Mouse (Mus musculus) CH12.LX (cell line): ENCODE measurements around the gene Cyb561. TPM values are rescaled to one million over a fixed set of nuclear protein-coding genes. Genes with fewer than 3 reads are reported as not detected.

Source experiments
- DNase-seq: peaks from one replicate; pipeline ENCODE4 v3.0.0-alpha.2; 2013; ENCODE audit errors: extremely low read depth
- H3K27ac ChIP-seq: 2 replicates; pipeline ENCODE4 v1.5.1; 2012; ENCODE audit warnings: low read depth, mild to moderate bottlenecking, control low read depth, moderate library complexity; ENCODE audit not compliant: insufficient read depth
- H3K27me3 ChIP-seq: replicated peaks from 2 replicates; pipeline ENCODE3; 2012; ENCODE audit warnings: inconsistent platforms
- H3K36me3 ChIP-seq, 2 experiments: replicated peaks in 1 of 2; 2 replicates each; pipeline versions ENCODE3 to v1.6.1; 2012; ENCODE audit warnings: inconsistent platforms in 1 of 2, low read length in 1 of 2, mild to moderate bottlenecking in 1 of 2, mixed read lengths in 1 of 2, moderate library complexity in 1 of 2; ENCODE audit not compliant: control insufficient read depth in 1 of 2, insufficient read depth in 1 of 2
- H3K4me1 ChIP-seq, 2 experiments: 2 replicates each; pipeline ENCODE4 v1.6.1; 2012; ENCODE audit warnings: inconsistent platforms in 1 of 2, moderate library complexity in 1 of 2; ENCODE audit not compliant: insufficient read depth in 2 of 2, control insufficient read depth in 1 of 2
- H3K4me2 ChIP-seq: 2 replicates; pipeline ENCODE4 v1.6.1; 2012; ENCODE audit warnings: low read depth, mild to moderate bottlenecking, control low read depth; ENCODE audit not compliant: poor library complexity, insufficient read depth, severe bottlenecking
- H3K4me3 ChIP-seq, 3 experiments: fragments of 150-350 bp in 1 of 3; sonication (generic) in 1 of 3; replicated peaks in 1 of 3; 2 replicates each; pipeline versions ENCODE3 to v1.5.1; 2011 to 2012; ENCODE audit warnings: low read depth in 2 of 3, low read length in 2 of 3, mild to moderate bottlenecking in 2 of 3, moderate library complexity in 2 of 3, control low read depth in 1 of 3, improper control_type of control experiment in 1 of 3, inconsistent platforms in 1 of 3, mixed read lengths in 1 of 3; ENCODE audit not compliant: poor library complexity in 1 of 3
- H3K79me2 ChIP-seq: replicated peaks from 2 replicates; pipeline ENCODE4 v1.6.1; 2012; ENCODE audit warnings: mild to moderate bottlenecking, moderate library complexity; ENCODE audit not compliant: control insufficient read depth, poor library complexity, insufficient read depth, severe bottlenecking; ENCODE audit errors: extremely low read depth
- H3K9ac ChIP-seq: 2 replicates; pipeline ENCODE4 v1.6.1; 2012; ENCODE audit warnings: low read depth, mild to moderate bottlenecking, control low read depth, moderate library complexity; ENCODE audit not compliant: insufficient read depth
- H3K9me3 ChIP-seq: replicated peaks from 2 replicates; pipeline ENCODE3; 2012; ENCODE audit warnings: low read length, inconsistent platforms, mixed read lengths
- BHLHE40 ChIP-seq: IDR thresholded peaks from 2 replicates; pipeline ENCODE4 v1.6.1; 2011; ENCODE audit warnings: mild to moderate bottlenecking, low read depth, low read length, improper control_type of control experiment
- CHD2 ChIP-seq: IDR thresholded peaks from 2 replicates; pipeline ENCODE4 v1.6.1; 2011; ENCODE audit warnings: low read length, improper control_type of control experiment
- CTCF ChIP-seq, 2 experiments: IDR thresholded peaks in 1 of 2; conservative IDR thresholded peaks in 1 of 2; 2 replicates each; pipeline ENCODE4 v1.5.1; 2011 to 2012; ENCODE audit warnings: low read depth in 2 of 2, low read length in 2 of 2, improper control_type of control experiment in 1 of 2, inconsistent platforms in 1 of 2, mild to moderate bottlenecking in 1 of 2, moderate library complexity in 1 of 2
- ELF1 ChIP-seq: IDR thresholded peaks from 2 replicates; pipeline ENCODE4 v1.6.1; 2014; ENCODE audit warnings: low read depth, mild to moderate bottlenecking, inconsistent platforms, low read length, improper control_type of control experiment
- EP300 ChIP-seq: IDR thresholded peaks from 2 replicates; pipeline ENCODE4 v1.6.1; 2011; ENCODE audit warnings: low read length, improper control_type of control experiment
- GABPA ChIP-seq: IDR thresholded peaks from 2 replicates; pipeline ENCODE4 v1.6.1; 2012; ENCODE audit warnings: low read depth, low read length, improper control_type of control experiment, inconsistent platforms; ENCODE audit not compliant: insufficient replicate concordance
- HCFC1 ChIP-seq: IDR thresholded peaks from 2 replicates; pipeline ENCODE4 v1.6.1; 2012; ENCODE audit warnings: low read depth, mild to moderate bottlenecking, inconsistent platforms, low read length, improper control_type of control experiment
- IRF4 ChIP-seq: IDR thresholded peaks from 2 replicates; pipeline ENCODE4 v1.6.1; 2014; ENCODE audit warnings: low read depth, mild to moderate bottlenecking, inconsistent platforms, low read length, improper control_type of control experiment
- JUND ChIP-seq: conservative IDR thresholded peaks from 2 replicates; pipeline ENCODE4 v1.6.1; 2011; ENCODE audit warnings: low read depth, low read length, improper control_type of control experiment
- KAT2A ChIP-seq: IDR thresholded peaks from 2 replicates; pipeline ENCODE4 v1.6.1; 2012; ENCODE audit warnings: low read length, improper control_type of control experiment, inconsistent platforms; ENCODE audit not compliant: insufficient replicate concordance
- MAFK ChIP-seq: IDR thresholded peaks from 2 replicates; pipeline ENCODE4 v1.6.1; 2011; ENCODE audit warnings: low read length, improper control_type of control experiment; ENCODE audit not compliant: insufficient replicate concordance
- MAX ChIP-seq: IDR thresholded peaks from 2 replicates; pipeline ENCODE4 v1.6.1; 2011; ENCODE audit warnings: low read length, improper control_type of control experiment
- MAZ ChIP-seq: IDR thresholded peaks from 2 replicates; pipeline ENCODE4 v1.6.1; 2012; ENCODE audit warnings: low read depth, mild to moderate bottlenecking, inconsistent platforms, low read length, improper control_type of control experiment, moderate library complexity
- MEF2A ChIP-seq: IDR thresholded peaks from 2 replicates; pipeline ENCODE4 v1.6.1; 2014; ENCODE audit warnings: low read depth, mild to moderate bottlenecking, inconsistent platforms, low read length, improper control_type of control experiment, borderline replicate concordance
- MXI1 ChIP-seq: IDR thresholded peaks from 2 replicates; pipeline ENCODE4 v1.6.1; 2011; ENCODE audit warnings: mild to moderate bottlenecking, low read depth, low read length, improper control_type of control experiment
- MYC ChIP-seq: IDR thresholded peaks from 2 replicates; pipeline ENCODE4 v1.6.1; 2011; ENCODE audit warnings: low read depth, mild to moderate bottlenecking, improper control_type of control experiment, low read length
- NELFE ChIP-seq: IDR thresholded peaks from 2 replicates; pipeline ENCODE4 v1.6.1; 2011; ENCODE audit warnings: low read depth, low read length, improper control_type of control experiment
- NRF1 ChIP-seq: IDR thresholded peaks from 2 replicates; pipeline ENCODE4 v1.6.1; 2014; ENCODE audit warnings: low read depth, mild to moderate bottlenecking, inconsistent platforms, low read length, improper control_type of control experiment, moderate library complexity
- PAX5 ChIP-seq: IDR thresholded peaks from 2 replicates; pipeline ENCODE4 v1.6.1; 2012; ENCODE audit warnings: low read length, inconsistent platforms, mixed read lengths
- POLR2AphosphoS2 ChIP-seq: IDR thresholded peaks from 2 replicates; pipeline ENCODE4 v1.6.1; 2011; ENCODE audit warnings: low read depth, low read length, improper control_type of control experiment
- RAD21 ChIP-seq: IDR thresholded peaks from 2 replicates; pipeline ENCODE4 v1.6.1; 2011; ENCODE audit warnings: low read depth, mild to moderate bottlenecking, low read length, improper control_type of control experiment, moderate library complexity
- RCOR1 ChIP-seq: conservative IDR thresholded peaks from 2 replicates; pipeline ENCODE4 v1.6.1; 2012; ENCODE audit warnings: low read depth, mild to moderate bottlenecking, inconsistent platforms, low read length, improper control_type of control experiment
- SIN3A ChIP-seq: IDR thresholded peaks from 2 replicates; pipeline ENCODE4 v1.6.1; 2012; ENCODE audit warnings: low read length, improper control_type of control experiment, inconsistent platforms
- TBP ChIP-seq: conservative IDR thresholded peaks from 2 replicates; pipeline ENCODE4 v1.6.1; 2011; ENCODE audit warnings: low read depth, low read length, improper control_type of control experiment
- TCF12 ChIP-seq: IDR thresholded peaks from 2 replicates; pipeline ENCODE4 v1.6.1; 2014; ENCODE audit warnings: low read depth, mild to moderate bottlenecking, inconsistent platforms, low read length, improper control_type of control experiment
- USF1 ChIP-seq: IDR thresholded peaks from 2 replicates; pipeline ENCODE4 v1.6.1; 2014; ENCODE audit warnings: low read depth, mild to moderate bottlenecking, inconsistent platforms, low read length, improper control_type of control experiment
- USF2 ChIP-seq: conservative IDR thresholded peaks from 2 replicates; pipeline ENCODE4 v1.6.1; 2011; ENCODE audit warnings: low read depth, low read length, improper control_type of control experiment
- ZKSCAN1 ChIP-seq: IDR thresholded peaks from 2 replicates; pipeline ENCODE4 v1.6.1; 2012; ENCODE audit warnings: low read depth, inconsistent platforms, low read length, improper control_type of control experiment, borderline replicate concordance
- ZMIZ1 ChIP-seq: IDR thresholded peaks from 2 replicates; pipeline ENCODE4 v1.6.1; 2012; ENCODE audit warnings: low read depth, mild to moderate bottlenecking, inconsistent platforms, low read length, improper control_type of control experiment
- ZNF384 ChIP-seq: IDR thresholded peaks from 2 replicates; pipeline ENCODE4 v1.6.1; 2012; ENCODE audit warnings: low read depth, low read length, improper control_type of control experiment, inconsistent platforms
- dilution Hi-C: fragments of 300-500 bp; cut with MboI; formaldehyde crosslinking; loops from 2 replicates; pipeline ENCODE4 v1.14.3; 2020; ENCODE audit warnings: low sequenced_read_pairs; ENCODE audit not compliant: extremely low pct_unique_long_range_greater_than_20kb, extremely low pct_ligation_motif_present
- in situ Hi-C: fragments of 300-500 bp; cut with MboI; formaldehyde crosslinking; loops from 3 replicates; pipeline ENCODE4 v1.14.3; 2019; ENCODE audit warnings: low sequenced_read_pairs, low pct_ligation_motif_present, low pct_unique_long_range_greater_than_20kb, mixed read lengths
- polyA plus RNA-seq: library from polyadenylated mRNA; unstranded; fragments of >175 nt; gene quantifications from 2 replicates; pipeline ENCODE4 v1.2.1, GENCODE M21; 2012; ENCODE audit warnings: low read depth; ENCODE audit not compliant: insufficient read length
- total RNA-seq, 2 experiments: library from RNA; depleted of rRNA; stranded (reverse); fragments of 300-350 nt in 1 of 2; fragments of >200 nt in 1 of 2; gene quantifications; 2 replicates each; pipeline ENCODE4 v1.2.3; 2012 to 2014

Gene Cyb561
- total and polyA plus RNA-seq, 3 experiments, result 0.20 to 3.9 (median 0.51) TPM

- H3K9ac ChIP-seq, result no peak overlapping the region
- H3K9me3 ChIP-seq, result no peaks in the 10 kb centered on the region
- H3K4me2 ChIP-seq, result no peak overlapping the region
- no peak for TF ChIP-seq EP300
- TF ChIP-seq MYC, result no peak
- no peak for TF ChIP-seq ZMIZ1
- TF ChIP-seq TCF12, result no peak
- TF ChIP-seq GABPA, result no peak
- no peak for TF ChIP-seq TBP
- TF ChIP-seq RCOR1, result no peak
- no peak for TF ChIP-seq NELFE
- TF ChIP-seq ZNF384, result no peak
- TF ChIP-seq RAD21, result no peak
- TF ChIP-seq MAX, result no peak
- no peak for TF ChIP-seq ELF1
- no peak for TF ChIP-seq NRF1
- TF ChIP-seq PAX5, result no peak
- TF ChIP-seq KAT2A, result no peak
- no peak for TF ChIP-seq USF1
- TF ChIP-seq MEF2A, result no peak
- no peak for TF ChIP-seq CTCF (conservative IDR thresholded peaks at IDR 0.05 in 1 of 2, IDR thresholded peaks at IDR 0.05 in 1 of 2; ENCODE audit: low read depth in 2 of 2, low read length in 2 of 2)
- no peak for TF ChIP-seq BHLHE40
- TF ChIP-seq SIN3A, result no peak
- in situ Hi-C loops, result no loop called here
- H3K36me3 ChIP-seq, result no peaks in the 10 kb centered on the region
- dilution Hi-C loops, result loop anchor here (25.0 kb wide), 1 partner anchor 114 kb away; the partner anchor contains the start of gene Taco1
- peaks cover 87% of the 10 kb centered on the region for H3K27me3 ChIP-seq
- H3K27ac ChIP-seq, result no peak overlapping the region
- H3K4me3 ChIP-seq, result no peak overlapping the region
- H3K4me1 ChIP-seq, result peaks cover 3 to 4% of the 10 kb centered on the region in 2 experiments; a peak in 2 of 4 replicates
- DNase-seq, result no peak
- H3K79me2 ChIP-seq, result no peaks in the 10 kb centered on the region
Measured at GRCm38 (mm10) chr11:105948255-105948654, 4.9 kb downstream of the Cyb561 start.

DNA sequence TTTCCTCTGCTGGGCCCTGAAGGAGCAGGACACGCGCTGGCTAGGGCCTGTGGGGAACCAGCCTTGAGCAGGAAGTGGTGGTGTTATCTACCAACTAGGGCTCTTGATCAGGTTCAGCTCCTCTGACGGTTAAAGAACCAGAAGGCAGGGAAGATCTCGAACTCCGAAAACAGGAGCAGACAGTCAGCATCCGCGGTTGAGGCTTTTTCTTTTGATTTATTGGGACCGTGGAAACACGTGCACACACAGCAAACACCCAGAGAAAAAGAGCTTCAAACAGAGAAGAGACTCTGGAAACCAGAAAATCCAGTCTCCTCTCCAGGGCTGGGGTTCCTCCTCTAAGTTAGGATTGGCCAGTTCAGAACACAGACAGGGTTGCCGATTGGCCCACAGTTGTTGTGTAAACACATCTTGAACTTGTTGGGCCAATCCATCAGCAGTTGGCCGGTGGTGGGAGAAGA, 6.4 kb downstream of the Cyb561 start:
- H3K36me3 ChIP-seq, result no peaks in the 10 kb centered on the region
- TF ChIP-seq GABPA (no peak), MAFK (no peak), ELF1 (no peak), MAX (no peak), PAX5 (no peak), USF2 (no peak), MXI1 (no peak), IRF4 (no peak), CHD2 (no peak), MAZ (no peak), HCFC1 (no peak), USF1 (no peak), EP300 (no peak), POLR2AphosphoS2 (no peak), KAT2A (no peak), JUND (no peak), TBP (no peak), ZKSCAN1 (no peak), ZMIZ1 (no peak)
- no peaks in the 10 kb centered on the region for H3K79me2 ChIP-seq
- no peak overlapping the region for H3K27ac ChIP-seq
- H3K4me3 ChIP-seq, result no peak overlapping the region
- in situ Hi-C loops, result no loop called here
- H3K9ac ChIP-seq, result no peak overlapping the region
- peaks cover 88% of the 10 kb centered on the region for H3K27me3 ChIP-seq
- H3K4me1 ChIP-seq, result peaks cover 2 to 3% of the 10 kb centered on the region in 2 experiments; a peak in 1 of 4 replicates
- dilution Hi-C loops, result loop anchor here (25.0 kb wide), 1 partner anchor 116 kb away; the partner anchor contains the start of gene Taco1
- H3K4me2 ChIP-seq, result no peak overlapping the region
- DNase-seq, result no peak
- H3K9me3 ChIP-seq, result no peaks in the 10 kb centered on the region
